Mouse (Mus musculus) embryonic stem cell, embryonic (primary cell): ENCODE data around the gene Ppp1r12c.

Source experiments
- CTCF ChIA-PET, 4 experiments: fragments of 300-600 bp in 2 of 4; fragments of 350-600 bp in 2 of 4; sonication (Branson Sonifier 250); formaldehyde crosslinking; loops; one replicate each; lab custom pipeline; 2022; ENCODE audit warnings: inconsistent platforms in 2 of 4; lab: Charles Lee
- POLR2A ChIA-PET, 4 experiments: fragments of 300-600 bp in 2 of 4; fragments of 350-600 bp in 2 of 4; sonication (Branson Sonifier 250); formaldehyde crosslinking; loops; one replicate each; lab custom pipeline; 2022; ENCODE audit warnings: antibody characterized with exemption in 4 of 4, inconsistent platforms in 1 of 4; lab: Charles Lee

Gene Ppp1r12c

GRCm38 (mm10) chr7:4501558-4502397 lies at the start of gene Ppp1r12c:
TSS of gene Ppp1r12c (minus strand) at chr7:4501680.
- CTCF ChIA-PET = interaction anchor here (0.5 to 2.4 kb wide), 28 partner anchors 8 to 885 kb away, joined by 3 to 21 read pairs (median 4); partner anchors contain the start of genes Tnni3 (in 2 of the 4), Ndufa3 (in 1 of the 4) and Tnnt1 (in 1 of the 4)
- POLR2A ChIA-PET = interaction anchor here (0.6 to 3.1 kb wide), 85 partner anchors 8 to 1263 kb away, joined by 3 to 46 read pairs (median 5); partner anchors contain the start of genes Leng8 (in 3 of the 4), Rpl28 (in 3 of the 4), Tnni3 (in 3 of the 4) and Ube2s (in 3 of the 4)

- ChIA-PET POLR2A (interaction anchor here in 3 of 4 experiments (0.6 to 0.7 kb wide), 4 partner anchors 9 to 467 kb away, joined by 3 to 6 read pairs (median 3); partner anchors contain the start of genes Fiz1 (in 1 of the 3) and Zfp524 (in 1 of the 3)), CTCF (interaction anchor here (0.6 to 0.7 kb wide), 5 partner anchors 9 to 426 kb away, joined by 3 to 5 read pairs (median 3); no protein-coding TSS in a partner anchor)
These were observed 45.8 kb upstream of the Ppp1r12c start, which contains the start of gene Syt5 for GRCm38 (mm10) chr7:4547221-4547641. TSS of gene Syt5 (minus strand) at chr7:4547541.

GRCm38 (mm10) chr7:4546591-4547131 lies 45.2 kb upstream of the Ppp1r12c start:
- POLR2A ChIA-PET = interaction anchor here in 1 of 4 experiments (0.6 kb wide), 1 partner anchor 231 kb away, joined by 3 read pairs; no protein-coding TSS in a partner anchor
- CTCF ChIA-PET = interaction anchor here in 2 of 4 experiments (0.6 to 0.7 kb wide), 2 partner anchors 10 to 426 kb away, joined by 4 to 5 read pairs; no protein-coding TSS in a partner anchor

GRCm38 (mm10) chr7:4546050-4546449 lies 44.6 kb upstream of the Ppp1r12c start:
- ChIA-PET POLR2A (interaction anchor here in 2 of 4 experiments (1.1 to 1.8 kb wide), 4 partner anchors 14 to 390 kb away, joined by 3 to 6 read pairs (median 4); partner anchors contain the start of genes Rpl28 (in 1 of the 2) and Ube2s (in 1 of the 2)), CTCF (interaction anchor here in 1 of 4 experiments (0.6 to 1.4 kb wide), 3 partner anchors 81 to 394 kb away, joined by 3 to 5 read pairs (median 3); no protein-coding TSS in a partner anchor)

DNA sequence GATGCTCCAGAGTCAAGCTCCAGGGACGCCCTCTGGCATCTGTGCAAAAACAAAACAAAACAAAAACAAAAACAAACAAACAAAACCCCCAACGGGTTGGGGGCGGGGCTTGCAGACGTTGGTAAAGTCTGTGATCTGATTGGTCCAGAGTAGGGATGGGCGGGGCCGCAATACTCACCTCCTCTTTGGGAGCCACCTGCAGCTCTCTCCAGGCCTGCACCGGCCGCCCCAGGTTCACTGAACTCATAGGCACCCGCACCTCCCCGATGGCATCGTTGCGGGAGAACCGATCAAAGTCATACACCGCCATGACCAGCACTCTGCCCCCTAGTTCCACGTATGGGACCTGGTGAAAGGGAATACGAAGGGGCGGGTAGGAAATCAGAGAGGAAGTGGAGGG lies 40.5 kb upstream of the Ppp1r12c start:
- POLR2A ChIA-PET = interaction anchor here (0.6 to 4.5 kb wide), 24 partner anchors 12 to 1297 kb away, joined by 3 to 19 read pairs (median 3); partner anchors contain the start of genes Ube2s (in 3 of the 4), Rpl28 (in 2 of the 4), Cox6b2 (in 1 of the 4) and Hspbp1 (in 1 of the 4)

GRCm38 (mm10) chr7:4541344-4541743 lies 39.9 kb upstream of the Ppp1r12c start:
- ChIA-PET CTCF (interaction anchor here in 2 of 4 experiments (0.7 to 2.6 kb wide), 7 partner anchors 9 to 370 kb away, joined by 3 to 8 read pairs (median 4); partner anchors contain the start of genes Dnaaf3 (in 1 of the 2) and Tnni3 (in 1 of the 2)), POLR2A (interaction anchor here (0.7 to 4.5 kb wide), 21 partner anchors 11 to 1296 kb away, joined by 3 to 19 read pairs (median 3); partner anchors contain the start of genes Ube2s (in 3 of the 4), Cox6b2 (in 1 of the 4), Hspbp1 (in 1 of the 4) and Kmt5c (in 1 of the 4))

More for the DNA sequence above, 40.5 kb upstream of the Ppp1r12c start:
- CTCF ChIA-PET = interaction anchor here in 2 of 4 experiments (0.7 to 2.6 kb wide), 8 partner anchors 10 to 398 kb away, joined by 3 to 8 read pairs (median 4); partner anchors contain the start of genes Dnaaf3 (in 1 of the 2) and Tnni3 (in 1 of the 2)

DNA sequence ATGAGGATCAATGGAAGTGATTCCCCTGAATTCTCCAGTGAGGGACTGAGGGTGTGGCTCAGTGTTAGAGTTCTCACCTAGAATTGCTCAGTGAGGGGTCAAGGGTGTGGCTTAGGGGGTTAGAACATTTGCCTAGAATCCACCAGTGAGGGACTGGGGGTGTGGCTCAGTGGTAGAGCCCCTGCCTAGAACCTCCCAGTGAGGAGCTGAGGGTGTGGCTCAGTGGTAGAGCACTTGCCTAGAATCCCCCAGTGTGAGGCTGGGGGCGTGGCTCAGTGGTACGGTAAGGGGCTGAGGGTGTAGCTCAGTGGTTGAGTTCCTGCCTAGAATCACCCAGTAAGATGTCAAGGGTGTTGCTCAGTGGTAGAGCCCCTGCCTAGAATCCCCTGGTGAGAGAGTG lies 37.5 kb upstream of the Ppp1r12c start:
- CTCF ChIA-PET = interaction anchor here in 3 of 4 experiments (0.6 to 1.6 kb wide), 7 partner anchors 12 to 499 kb away, joined by 3 to 7 read pairs (median 3); partner anchors contain the start of genes Cox6b2 (in 1 of the 3), Tnni3 (in 1 of the 3) and Zfp784 (in 1 of the 3)
- POLR2A ChIA-PET = interaction anchor here in 2 of 4 experiments (0.6 to 1.4 kb wide), 15 partner anchors 10 to 846 kb away, joined by 3 to 7 read pairs (median 3); partner anchors contain the start of genes Rpl28 (in 2 of the 2), Ube2s (in 2 of the 2), Cox6b2 (in 1 of the 2) and Hspbp1 (in 1 of the 2)

GRCm38 (mm10) chr7:4537181-4537580 lies 35.7 kb upstream of the Ppp1r12c start:
- POLR2A ChIA-PET = interaction anchor here in 2 of 4 experiments (0.7 to 2.0 kb wide), 9 partner anchors 28 to 275 kb away, joined by 3 to 5 read pairs (median 4); partner anchors contain the start of genes Rpl28 (in 2 of the 2), Cox6b2 (in 1 of the 2), Kmt5c (in 1 of the 2) and Ppp1r12c (in 1 of the 2)
- CTCF ChIA-PET = interaction anchor here in 2 of 4 experiments (0.6 to 1.3 kb wide), 3 partner anchors 24 to 29 kb away, joined by 3 to 9 read pairs (median 3); no protein-coding TSS in a partner anchor

DNA sequence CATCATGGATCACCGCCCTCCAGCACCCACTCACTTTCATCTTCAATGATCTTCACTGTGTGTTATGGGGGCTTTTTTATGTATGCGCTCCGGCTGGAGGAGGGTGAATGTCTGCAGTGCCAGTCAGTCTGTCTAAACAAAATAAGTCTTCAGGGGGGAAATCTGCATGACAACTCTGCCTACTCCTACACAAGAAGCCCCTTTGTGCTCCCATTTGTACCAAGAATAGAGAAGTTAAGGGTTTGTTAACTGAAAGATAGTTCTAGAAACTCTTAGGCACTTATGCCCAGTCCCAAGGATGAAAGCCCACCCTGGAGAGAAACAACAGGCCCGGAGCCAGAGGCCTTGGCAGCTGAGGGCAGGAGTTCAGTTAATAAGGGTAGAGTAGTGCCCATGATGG lies 34.9 kb upstream of the Ppp1r12c start:
- ChIA-PET CTCF (interaction anchor here in 1 of 4 experiments (0.7 to 1.3 kb wide), 2 partner anchors 23 to 27 kb away, joined by 3 read pairs; no protein-coding TSS in a partner anchor), POLR2A (interaction anchor here in 2 of 4 experiments (0.7 to 2.0 kb wide), 8 partner anchors 12 to 276 kb away, joined by 3 to 5 read pairs (median 4); partner anchors contain the start of genes Rpl28 (in 2 of the 2), Ppp1r12c (in 1 of the 2), Tnni3 (in 1 of the 2) and Ube2s (in 1 of the 2))

GRCm38 (mm10) chr7:4532005-4532729 lies 30.7 kb upstream of the Ppp1r12c start, which contains the start of gene Dnaaf3:
TSS of gene Dnaaf3 (minus strand) at chr7:4532453.
- POLR2A ChIA-PET = interaction anchor here (0.6 to 2.5 kb wide), 30 partner anchors 8 to 887 kb away, joined by 3 to 14 read pairs (median 4); partner anchors contain the start of genes Ube2s (in 3 of the 4), Cox6b2 (in 2 of the 4), Hspbp1 (in 2 of the 4) and Ppp1r12c (in 2 of the 4)
- CTCF ChIA-PET = interaction anchor here in 2 of 4 experiments (0.6 to 3.6 kb wide), 11 partner anchors 8 to 1269 kb away, joined by 3 to 14 read pairs (median 4); partner anchors contain the start of genes Tnni3 (in 1 of the 2) and Zfp580 (in 1 of the 2)

- ChIA-PET CTCF (interaction anchor here in 3 of 4 experiments (1.1 to 3.6 kb wide), 4 partner anchors 17 to 103 kb away, joined by 3 to 10 read pairs (median 4); no protein-coding TSS in a partner anchor), POLR2A (interaction anchor here in 2 of 4 experiments (0.9 to 1.4 kb wide), 4 partner anchors 10 to 35 kb away, joined by 3 to 7 read pairs (median 4); no protein-coding TSS in a partner anchor)
These were observed 28.7 kb upstream of the Ppp1r12c start for GRCm38 (mm10) chr7:4530166-4530565.

- CTCF ChIA-PET = interaction anchor here in 3 of 4 experiments (0.9 to 10.9 kb wide), 4 partner anchors 12 to 17 kb away, joined by 3 to 219 read pairs (median 9); partner anchors contain the start of gene Tnnt1 (in 1 of the 3)
These were observed 25.8 kb upstream of the Ppp1r12c start for GRCm38 (mm10) chr7:4527302-4527689.

DNA sequence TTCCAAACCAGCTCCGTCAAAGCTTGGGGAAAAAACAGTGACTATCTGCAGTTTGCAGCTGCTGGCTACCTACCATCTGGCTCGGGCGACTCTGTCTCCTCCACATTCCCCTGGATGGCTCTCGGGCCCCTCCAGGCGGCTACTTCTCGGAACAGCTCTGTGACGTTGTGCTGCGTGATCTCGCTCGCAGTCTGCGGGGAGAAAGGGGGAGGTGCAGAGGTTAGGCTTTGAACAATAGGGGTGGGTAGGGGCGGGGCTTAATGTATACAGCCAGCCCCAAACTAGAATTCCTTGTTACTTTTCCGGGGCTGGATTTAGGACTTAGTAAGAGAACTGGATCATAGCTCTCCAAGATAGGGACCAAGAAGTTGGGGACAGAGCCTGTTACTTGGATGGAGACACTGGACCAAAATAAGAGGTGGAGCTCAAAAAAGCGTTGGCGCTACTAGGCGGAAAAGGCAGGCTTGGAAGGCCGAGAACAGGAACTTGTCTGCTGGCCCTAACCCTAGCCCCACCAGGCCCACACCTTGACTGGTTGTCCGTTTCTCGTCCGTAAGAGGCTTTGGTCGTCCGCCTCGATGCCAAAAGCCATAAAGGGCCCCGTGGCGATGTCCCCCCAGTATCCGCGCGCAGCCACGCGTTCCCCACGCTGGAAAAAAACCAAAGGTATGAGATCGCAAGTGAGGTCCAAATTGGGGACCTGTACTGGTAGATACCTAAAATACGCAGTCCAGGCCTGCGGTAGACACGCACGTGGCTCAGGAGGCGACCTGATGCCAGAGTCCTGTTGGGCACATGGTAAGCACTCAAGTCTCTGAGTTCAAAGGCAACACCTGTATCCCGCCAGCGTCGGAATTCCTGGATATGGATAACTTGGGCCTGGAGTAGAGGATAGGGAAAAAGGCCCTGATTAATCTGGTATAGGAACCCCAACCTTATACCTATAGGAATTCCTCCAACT lies 25.1 kb upstream of the Ppp1r12c start:
- POLR2A ChIA-PET = interaction anchor here in 3 of 4 experiments (0.5 to 6.0 kb wide), 48 partner anchors 11 to 937 kb away, joined by 3 to 46 read pairs (median 4); partner anchors contain the start of genes Hspbp1 (in 2 of the 3), Leng8 (in 2 of the 3), Mboat7 (in 2 of the 3) and Ppp1r12c (in 2 of the 3)
- CTCF ChIA-PET = interaction anchor here (0.5 to 10.9 kb wide), 35 partner anchors 10 to 1332 kb away, joined by 3 to 219 read pairs (median 4); partner anchors contain the start of genes Tnnt1 (in 2 of the 4), Cox6b2 (in 1 of the 4), Fiz1 (in 1 of the 4) and Tsen34 (in 1 of the 4)

More at GRCm38 (mm10) chr7:4527302-4527689, 25.8 kb upstream of the Ppp1r12c start:
- POLR2A ChIA-PET = interaction anchor here in 2 of 4 experiments (0.9 to 5.8 kb wide), 11 partner anchors 12 to 882 kb away, joined by 4 to 42 read pairs (median 8); partner anchors contain the start of genes Cnot3 (in 1 of the 2), Cox6b2 (in 1 of the 2), Mboat7 (in 1 of the 2) and Ppp1r12c (in 1 of the 2)
